Mouse (Mus musculus): ENCODE data around the gene N4bp2l2. TPM values are rescaled to one million over a fixed set of nuclear protein-coding genes. Genes with fewer than 3 reads are reported as not detected.

The N4bp2l2 gene
- polyA plus RNA-seq, 1 experiment from 2014 or later, result 49.9 TPM

GRCm38 (mm10) chr5:150611136-150611535 is 54.8 kb downstream of the N4bp2l2 start:
- Histone ChIP-seq H3K4me3 (ENCODE audit: low read depth, low read length) (no peak overlapping the region), H3K4me2 (no peak overlapping the region), H3K27me3 (ENCODE audit: control insufficient read depth, insufficient read depth, low read length) (no peaks in the 10 kb centered on the region), H3K9ac (ENCODE audit: low read depth, low read length) (no peak overlapping the region), H3K36me3 (ENCODE audit: control insufficient read depth, insufficient read depth, low read length) (peaks cover 2% of the 10 kb centered on the region; the same call in 1 of the 2 replicates), H3K27ac (ENCODE audit: low read depth, low read length) (no peak overlapping the region), H3K4me1 (ENCODE audit: control insufficient read depth, insufficient read depth, low read length) (no peaks in the 10 kb centered on the region), H3K9me3 (replicated peaks; ENCODE audit: control insufficient read depth, low read length) (no peaks in the 10 kb centered on the region)
- no peak for ATAC-seq (replicated peaks; ENCODE audit: insufficient number of reproducible peaks, low FRiP score, low TSS enrichment)
- WGBS (ENCODE audit: insufficient replicate concordance), result 93% methylated on average over 1 of the region's 1 CpGs

- H3K27ac ChIP-seq (ENCODE audit: low read depth, low read length), result no peak overlapping the region
- no peak overlapping the region for H3K4me2 ChIP-seq
- H3K27me3 ChIP-seq (ENCODE audit: control insufficient read depth, insufficient read depth, low read length), result no peaks in the 10 kb centered on the region
- 89% methylated on average over 8 of the region's 8 CpGs for whole genome bisulfite sequencing (ENCODE audit: insufficient replicate concordance)
- H3K4me1 ChIP-seq (ENCODE audit: control insufficient read depth, insufficient read depth, low read length), result no peaks in the 10 kb centered on the region
- H3K9me3 ChIP-seq (replicated peaks; ENCODE audit: control insufficient read depth, low read length), result no peaks in the 10 kb centered on the region
- peaks cover 2% of the 10 kb centered on the region; the same call in 1 of the 2 replicates for H3K36me3 ChIP-seq (ENCODE audit: control insufficient read depth, insufficient read depth, low read length)
- H3K9ac ChIP-seq (ENCODE audit: low read depth, low read length), result no peak overlapping the region
- no peak for ATAC-seq (replicated peaks; ENCODE audit: insufficient number of reproducible peaks, low FRiP score, low TSS enrichment)
- no peak overlapping the region for H3K4me3 ChIP-seq (ENCODE audit: low read depth, low read length)
Observed at GRCm38 (mm10) chr5:150607631-150608030, 58.4 kb downstream of the N4bp2l2 start.

GRCm38 (mm10) chr5:150606131-150606530 is 59.9 kb downstream of the N4bp2l2 start:
- Histone ChIP-seq H3K27me3 (ENCODE audit: control insufficient read depth, insufficient read depth, low read length) (no peaks in the 10 kb centered on the region), H3K27ac (ENCODE audit: low read depth, low read length) (no peak overlapping the region), H3K4me3 (ENCODE audit: low read depth, low read length) (no peak overlapping the region), H3K9me3 (replicated peaks; ENCODE audit: control insufficient read depth, low read length) (no peaks in the 10 kb centered on the region), H3K4me2 (no peak overlapping the region), H3K9ac (ENCODE audit: low read depth, low read length) (no peak overlapping the region), H3K4me1 (ENCODE audit: control insufficient read depth, insufficient read depth, low read length) (no peaks in the 10 kb centered on the region), H3K36me3 (ENCODE audit: control insufficient read depth, insufficient read depth, low read length) (peaks cover 2% of the 10 kb centered on the region; the same call in 1 of the 2 replicates)
- ATAC-seq (replicated peaks; ENCODE audit: insufficient number of reproducible peaks, low FRiP score, low TSS enrichment), result no peak
- 96% methylated on average over 6 of the region's 6 CpGs for WGBS (ENCODE audit: insufficient replicate concordance)

- Histone ChIP-seq H3K36me3 (ENCODE audit: control insufficient read depth, insufficient read depth, low read length) (peaks cover 2% of the 10 kb centered on the region; the same call in 1 of the 2 replicates), H3K9me3 (replicated peaks; ENCODE audit: control insufficient read depth, low read length) (no peaks in the 10 kb centered on the region), H3K27me3 (ENCODE audit: control insufficient read depth, insufficient read depth, low read length) (no peaks in the 10 kb centered on the region; the same call in 1 of the 2 replicates), H3K4me3 (ENCODE audit: low read depth, low read length) (no peak overlapping the region), H3K27ac (ENCODE audit: low read depth, low read length) (no peak overlapping the region), H3K4me1 (ENCODE audit: control insufficient read depth, insufficient read depth, low read length) (no peaks in the 10 kb centered on the region), H3K4me2 (no peak overlapping the region), H3K9ac (ENCODE audit: low read depth, low read length) (no peak overlapping the region)
- 84% methylated on average over 14 of the region's 14 CpGs for WGBS (ENCODE audit: insufficient replicate concordance)
- ATAC-seq (replicated peaks; ENCODE audit: insufficient number of reproducible peaks, low FRiP score, low TSS enrichment), result no peak
Observed at GRCm38 (mm10) chr5:150601441-150602230, 64.3 kb downstream of the N4bp2l2 start.

GRCm38 (mm10) chr5:150600554-150601440 is 65.2 kb downstream of the N4bp2l2 start:
- Histone ChIP-seq H3K4me3 (ENCODE audit: low read depth, low read length) (no peak overlapping the region), H3K36me3 (ENCODE audit: control insufficient read depth, insufficient read depth, low read length) (no peaks in the 10 kb centered on the region), H3K9ac (ENCODE audit: low read depth, low read length) (no peak overlapping the region), H3K27me3 (ENCODE audit: control insufficient read depth, insufficient read depth, low read length) (no peaks in the 10 kb centered on the region; the same call in 1 of the 2 replicates), H3K4me2 (no peak overlapping the region), H3K9me3 (replicated peaks; ENCODE audit: control insufficient read depth, low read length) (no peaks in the 10 kb centered on the region), H3K27ac (ENCODE audit: low read depth, low read length) (no peak overlapping the region), H3K4me1 (ENCODE audit: control insufficient read depth, insufficient read depth, low read length) (no peaks in the 10 kb centered on the region)
- WGBS (ENCODE audit: insufficient replicate concordance), result 74% methylated on average over 20 of the region's 20 CpGs
- no peak for ATAC-seq (replicated peaks; ENCODE audit: insufficient number of reproducible peaks, low FRiP score, low TSS enrichment)

GRCm38 (mm10) chr5:150599301-150600294 is 66.4 kb downstream of the N4bp2l2 start:
- H3K4me2 ChIP-seq, result no peak overlapping the region

GRCm38 (mm10) chr5:150598202-150599119 is 67.5 kb downstream of the N4bp2l2 start:
- H3K27ac ChIP-seq (ENCODE audit: low read depth, low read length), result no peak overlapping the region
- no peak overlapping the region for H3K4me3 ChIP-seq (ENCODE audit: low read depth, low read length)
- WGBS (ENCODE audit: insufficient replicate concordance), result 49% methylated on average over 21 of the region's 21 CpGs
- no peak overlapping the region for H3K4me2 ChIP-seq
- no peaks in the 10 kb centered on the region for H3K36me3 ChIP-seq (ENCODE audit: control insufficient read depth, insufficient read depth, low read length)
- H3K9me3 ChIP-seq (replicated peaks; ENCODE audit: control insufficient read depth, low read length), result no peaks in the 10 kb centered on the region
- H3K4me1 ChIP-seq (ENCODE audit: control insufficient read depth, insufficient read depth, low read length), result no peaks in the 10 kb centered on the region
- no peak overlapping the region for H3K9ac ChIP-seq (ENCODE audit: low read depth, low read length)
- no peak for ATAC-seq (replicated peaks; ENCODE audit: insufficient number of reproducible peaks, low FRiP score, low TSS enrichment)
- peaks cover 6% of the 10 kb centered on the region for H3K27me3 ChIP-seq (ENCODE audit: control insufficient read depth, insufficient read depth, low read length)

More at GRCm38 (mm10) chr5:150599301-150600294, 66.4 kb downstream of the N4bp2l2 start:
- no peaks in the 10 kb centered on the region for H3K36me3 ChIP-seq (ENCODE audit: control insufficient read depth, insufficient read depth, low read length)
- no peak overlapping the region for H3K4me3 ChIP-seq (ENCODE audit: low read depth, low read length)
- H3K27me3 ChIP-seq (ENCODE audit: control insufficient read depth, insufficient read depth, low read length), result peaks cover 4% of the 10 kb centered on the region; the same call in 1 of the 2 replicates
- no peak overlapping the region for H3K27ac ChIP-seq (ENCODE audit: low read depth, low read length)
- ATAC-seq (replicated peaks; ENCODE audit: insufficient number of reproducible peaks, low FRiP score, low TSS enrichment), result no peak
- no peaks in the 10 kb centered on the region for H3K9me3 ChIP-seq (replicated peaks; ENCODE audit: control insufficient read depth, low read length)
- 71% methylated on average over 13 of the region's 13 CpGs for WGBS (ENCODE audit: insufficient replicate concordance)
- no peaks in the 10 kb centered on the region for H3K4me1 ChIP-seq (ENCODE audit: control insufficient read depth, insufficient read depth, low read length)
- no peak overlapping the region for H3K9ac ChIP-seq (ENCODE audit: low read depth, low read length)
